Mouse (Mus musculus): ENCODE measurements at regions not wholly inside any gene's neighbourhood (a gene's known extent, or its start where the extent isn't known, plus 50 kb on each side); places are given as distances from the start of the nearest gene placed in this dataset.

GRCm38 (mm10) chr6:136229791-136230190 lies 56.5 kb upstream of the Grin2b start:
- TF ChIP-seq CTCF (IDR thresholded peaks at IDR 0.05; ENCODE audit: low read depth, low read length) (no peak), POLR2A (IDR thresholded peaks at IDR 0.05; ENCODE audit: extremely low read depth, insufficient read depth, low read length) (no peak)
- no peaks in the 10 kb centered on the region for H3K27me3 ChIP-seq (ENCODE audit: control insufficient read depth, insufficient read depth, low read length)
- H3K4me3 ChIP-seq (ENCODE audit: insufficient read depth, low read depth, low read length): no peak overlapping the region
- 73% methylated on average over 3 of the region's 3 CpGs for WGBS
- no peaks in the 10 kb centered on the region for H3K4me1 ChIP-seq (ENCODE audit: control insufficient read depth, insufficient read depth, low read length)
- H3K36me3 ChIP-seq (ENCODE audit: control insufficient read depth, insufficient read depth, low read length): no peaks in the 10 kb centered on the region
- DNase-seq (ENCODE audit: extremely low read depth, low read depth, low spot score): no peak
- H3K9ac ChIP-seq (ENCODE audit: low read depth, low read length): no peak overlapping the region
- no peak overlapping the region for H3K27ac ChIP-seq (replicated peaks; ENCODE audit: insufficient read depth, low read depth, low read length)
- no peaks in the 10 kb centered on the region for H3K79me2 ChIP-seq (ENCODE audit: control insufficient read depth, insufficient read depth, low read length)

DNA sequence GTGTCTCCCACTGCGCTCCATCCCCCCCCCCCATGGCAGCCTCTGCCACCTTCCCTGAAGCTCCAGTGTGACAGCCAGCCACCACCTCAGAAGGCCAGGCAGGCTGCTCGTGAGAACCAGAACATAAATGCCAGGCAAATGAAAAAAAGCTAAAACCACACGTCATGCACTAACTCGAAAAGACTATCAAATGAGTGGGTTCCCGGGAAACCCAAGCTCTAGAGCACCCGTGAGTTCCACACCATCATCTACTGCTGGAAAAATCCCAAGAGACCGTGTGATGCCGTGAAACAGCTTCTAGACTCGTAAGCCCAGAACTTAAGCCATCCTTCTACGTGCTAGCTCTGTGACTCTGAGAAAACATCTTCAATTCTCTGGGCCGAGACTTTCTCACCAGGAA lies 62.2 kb upstream of the Grin2b start:
- DNase-seq (ENCODE audit: extremely low read depth, low read depth, low spot score): no peak
- Histone ChIP-seq H3K9ac (ENCODE audit: low read depth, low read length) (no peak overlapping the region), H3K36me3 (ENCODE audit: control insufficient read depth, insufficient read depth, low read length) (no peaks in the 10 kb centered on the region), H3K27ac (replicated peaks; ENCODE audit: insufficient read depth, low read depth, low read length) (no peak overlapping the region), H3K4me3 (ENCODE audit: insufficient read depth, low read depth, low read length) (no peak overlapping the region), H3K79me2 (ENCODE audit: control insufficient read depth, insufficient read depth, low read length) (no peaks in the 10 kb centered on the region), H3K27me3 (ENCODE audit: control insufficient read depth, insufficient read depth, low read length) (no peaks in the 10 kb centered on the region), H3K4me1 (ENCODE audit: control insufficient read depth, insufficient read depth, low read length) (no peaks in the 10 kb centered on the region)
- WGBS: 88% methylated on average over 11 of the region's 11 CpGs
- TF ChIP-seq POLR2A (IDR thresholded peaks at IDR 0.05; ENCODE audit: extremely low read depth, insufficient read depth, low read length) (no peak), CTCF (IDR thresholded peaks at IDR 0.05; ENCODE audit: low read depth, low read length) (no peak)

DNA sequence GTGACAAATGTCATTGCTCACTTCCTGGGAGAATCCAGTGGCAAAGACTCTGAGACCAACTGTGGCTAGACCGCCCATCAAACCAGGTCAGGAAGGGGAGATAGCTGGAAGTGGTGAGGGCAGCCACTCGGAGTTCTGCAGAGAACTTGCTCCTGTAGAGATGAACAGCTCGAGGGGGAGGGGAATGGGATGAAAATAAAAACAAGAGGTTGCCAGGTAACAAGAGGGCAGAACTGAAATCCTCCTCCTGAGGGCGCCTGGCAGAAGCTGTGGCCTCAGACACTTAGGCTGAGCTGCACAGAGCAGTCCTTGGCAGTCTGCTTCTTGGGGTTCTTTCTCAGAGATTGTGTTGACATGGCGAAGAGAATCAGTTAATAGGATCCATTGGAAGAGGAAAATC lies 65.7 kb upstream of the Grin2b start:
- no peak for DNase-seq (ENCODE audit: extremely low read depth, low read depth, low spot score)
- no peaks in the 10 kb centered on the region for H3K4me1 ChIP-seq (ENCODE audit: control insufficient read depth, insufficient read depth, low read length)
- no peak overlapping the region for H3K9ac ChIP-seq (ENCODE audit: low read depth, low read length)
- H3K36me3 ChIP-seq (ENCODE audit: control insufficient read depth, insufficient read depth, low read length): no peaks in the 10 kb centered on the region
- H3K27ac ChIP-seq (replicated peaks; ENCODE audit: insufficient read depth, low read depth, low read length): no peak overlapping the region
- H3K79me2 ChIP-seq (ENCODE audit: control insufficient read depth, insufficient read depth, low read length): no peaks in the 10 kb centered on the region
- H3K27me3 ChIP-seq (ENCODE audit: control insufficient read depth, insufficient read depth, low read length): no peaks in the 10 kb centered on the region
- H3K4me3 ChIP-seq (ENCODE audit: insufficient read depth, low read depth, low read length): no peak overlapping the region
- TF ChIP-seq POLR2A (IDR thresholded peaks at IDR 0.05; ENCODE audit: extremely low read depth, insufficient read depth, low read length) (no peak), CTCF (IDR thresholded peaks at IDR 0.05; ENCODE audit: low read depth, low read length) (no peak)
- WGBS: 49% methylated on average over 5 of the region's 5 CpGs

- no peaks in the 10 kb centered on the region for H3K4me1 ChIP-seq (ENCODE audit: control insufficient read depth, insufficient read depth, low read length)
- H3K4me3 ChIP-seq (ENCODE audit: insufficient read depth, low read depth, low read length): no peak overlapping the region
- H3K79me2 ChIP-seq (ENCODE audit: control insufficient read depth, insufficient read depth, low read length): no peaks in the 10 kb centered on the region
- H3K9ac ChIP-seq (ENCODE audit: low read depth, low read length): no peak overlapping the region
- TF ChIP-seq POLR2A (IDR thresholded peaks at IDR 0.05; ENCODE audit: extremely low read depth, insufficient read depth, low read length) (no peak), CTCF (IDR thresholded peaks at IDR 0.05; ENCODE audit: low read depth, low read length) (no peak)
- H3K36me3 ChIP-seq (ENCODE audit: control insufficient read depth, insufficient read depth, low read length): no peaks in the 10 kb centered on the region
- WGBS: 67% methylated on average over 5 of the region's 5 CpGs
- no peaks in the 10 kb centered on the region for H3K27me3 ChIP-seq (ENCODE audit: control insufficient read depth, insufficient read depth, low read length)
- H3K27ac ChIP-seq (replicated peaks; ENCODE audit: insufficient read depth, low read depth, low read length): no peak overlapping the region
- DNase-seq (ENCODE audit: extremely low read depth, low read depth, low spot score): no peak
Measured at GRCm38 (mm10) chr6:136239416-136239815, 66.1 kb upstream of the Grin2b start.

DNA sequence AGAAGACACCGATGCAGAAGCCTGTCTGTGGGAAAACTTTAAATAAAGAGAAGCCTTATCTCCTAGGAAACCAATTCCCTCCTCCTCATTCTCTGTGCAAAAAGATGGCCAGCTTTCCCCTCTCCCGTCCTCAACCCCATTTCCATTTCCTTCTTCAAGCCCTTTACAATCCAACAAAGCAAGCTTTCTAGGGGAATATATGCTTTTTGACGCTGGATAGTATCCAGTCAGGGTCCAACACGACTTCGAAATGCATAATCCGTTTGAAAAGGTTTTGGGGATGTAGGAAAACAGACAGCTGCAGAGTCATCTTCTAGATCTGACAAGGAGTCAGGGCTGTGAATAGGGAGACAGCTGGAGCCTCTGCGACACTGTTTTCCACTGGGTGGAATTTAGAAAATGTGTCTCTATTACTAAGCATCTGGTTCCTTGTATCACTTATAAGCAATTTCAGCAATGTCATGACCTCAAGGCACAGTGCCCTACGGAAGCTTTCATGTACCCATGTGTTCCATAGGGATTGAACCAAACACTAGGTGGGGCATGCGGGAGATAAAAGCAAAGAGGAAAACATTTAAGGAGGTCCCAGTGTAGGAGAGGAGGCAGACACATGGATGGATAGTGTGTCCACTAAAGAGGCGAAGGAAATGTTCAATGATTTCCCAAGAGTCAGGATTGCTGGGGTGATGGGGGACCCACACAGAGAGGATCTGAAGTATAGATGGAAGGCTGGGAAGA lies 68.4 kb upstream of the Grin2b start:
- WGBS: 75% methylated on average over 10 of the region's 10 CpGs
- Histone ChIP-seq H3K36me3 (ENCODE audit: control insufficient read depth, insufficient read depth, low read length) (no peaks in the 10 kb centered on the region), H3K79me2 (ENCODE audit: control insufficient read depth, insufficient read depth, low read length) (no peaks in the 10 kb centered on the region), H3K9ac (ENCODE audit: low read depth, low read length) (no peak overlapping the region), H3K4me3 (ENCODE audit: insufficient read depth, low read depth, low read length) (no peak overlapping the region), H3K4me1 (ENCODE audit: control insufficient read depth, insufficient read depth, low read length) (no peaks in the 10 kb centered on the region), H3K27ac (replicated peaks; ENCODE audit: insufficient read depth, low read depth, low read length) (no peak overlapping the region), H3K27me3 (ENCODE audit: control insufficient read depth, insufficient read depth, low read length) (no peaks in the 10 kb centered on the region)
- TF ChIP-seq POLR2A (IDR thresholded peaks at IDR 0.05; ENCODE audit: extremely low read depth, insufficient read depth, low read length): no peak
- no peak for TF ChIP-seq CTCF (IDR thresholded peaks at IDR 0.05; ENCODE audit: low read depth, low read length)
- peak; percentile 1 for DNase-seq (ENCODE audit: extremely low read depth, low read depth, low spot score)

- no peak overlapping the region for H3K4me3 ChIP-seq (ENCODE audit: insufficient read depth, low read depth, low read length)
- H3K9ac ChIP-seq (ENCODE audit: low read depth, low read length): no peak overlapping the region
- H3K27me3 ChIP-seq (ENCODE audit: control insufficient read depth, insufficient read depth, low read length): no peaks in the 10 kb centered on the region
- H3K79me2 ChIP-seq (ENCODE audit: control insufficient read depth, insufficient read depth, low read length): no peaks in the 10 kb centered on the region
- no peak for DNase-seq (ENCODE audit: extremely low read depth, low read depth, low spot score)
- no peaks in the 10 kb centered on the region for H3K36me3 ChIP-seq (ENCODE audit: control insufficient read depth, insufficient read depth, low read length)
- H3K4me1 ChIP-seq (ENCODE audit: control insufficient read depth, insufficient read depth, low read length): no peaks in the 10 kb centered on the region
- WGBS: 89% methylated on average over 7 of the region's 7 CpGs
- TF ChIP-seq POLR2A (IDR thresholded peaks at IDR 0.05; ENCODE audit: extremely low read depth, insufficient read depth, low read length): no peak
- TF ChIP-seq CTCF (IDR thresholded peaks at IDR 0.05; ENCODE audit: low read depth, low read length): no peak
- H3K27ac ChIP-seq (replicated peaks; ENCODE audit: insufficient read depth, low read depth, low read length): no peak overlapping the region
Measured at GRCm38 (mm10) chr6:136244895-136245294, 71.6 kb upstream of the Grin2b start.

Measured in liver, adult 2 months (tissue).